Mouse (Mus musculus): ENCODE measurements at regions not wholly inside any gene's neighbourhood (a gene's known extent, or its start where the extent isn't known, plus 50 kb on each side); places are given as distances from the start of the nearest gene placed in this dataset.

DNA sequence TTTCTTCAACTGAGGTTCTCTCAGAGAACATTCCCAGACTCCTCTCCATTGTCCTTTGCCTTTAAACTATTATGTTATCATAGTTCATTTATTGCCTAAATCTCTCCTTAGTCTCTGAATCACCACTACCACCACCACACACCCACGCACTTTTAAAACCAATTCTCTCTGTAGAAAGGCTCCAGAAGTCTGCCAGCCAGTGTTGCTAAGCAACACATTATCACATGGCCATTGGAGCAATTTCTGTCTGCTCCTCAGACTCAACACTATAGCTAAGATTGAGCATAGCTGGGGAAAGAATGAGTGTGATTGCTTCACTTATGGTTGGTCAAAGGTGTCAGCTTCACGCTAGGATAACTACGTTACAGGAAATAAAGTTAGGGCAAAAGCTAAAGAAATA is 59.3 kb downstream of the Trap1a start:
- no peak for DNase-seq (ENCODE audit: low read depth, low spot score)

DNA sequence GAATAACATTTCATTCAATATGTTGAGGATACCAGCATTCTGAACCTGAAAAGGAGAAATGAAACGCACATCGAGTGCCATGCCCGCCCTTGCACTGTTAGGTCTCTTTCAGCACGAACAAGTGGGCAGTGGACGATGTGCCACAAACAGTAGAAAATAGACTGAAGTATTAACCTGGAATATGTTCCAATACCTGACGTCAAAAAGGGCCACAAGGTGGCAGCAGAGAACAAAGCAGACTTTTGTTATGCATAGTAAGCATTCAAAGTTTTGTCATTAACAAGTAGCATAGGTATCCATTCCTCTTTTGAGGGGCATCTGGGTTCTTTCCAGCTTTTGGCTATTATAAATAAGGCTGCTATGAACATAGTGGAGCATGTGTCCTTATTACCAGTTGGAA is 63.5 kb upstream of the D330045A20Rik start:
- peak; percentile 56 for DNase-seq (ENCODE audit: low read depth, low spot score)

DNA sequence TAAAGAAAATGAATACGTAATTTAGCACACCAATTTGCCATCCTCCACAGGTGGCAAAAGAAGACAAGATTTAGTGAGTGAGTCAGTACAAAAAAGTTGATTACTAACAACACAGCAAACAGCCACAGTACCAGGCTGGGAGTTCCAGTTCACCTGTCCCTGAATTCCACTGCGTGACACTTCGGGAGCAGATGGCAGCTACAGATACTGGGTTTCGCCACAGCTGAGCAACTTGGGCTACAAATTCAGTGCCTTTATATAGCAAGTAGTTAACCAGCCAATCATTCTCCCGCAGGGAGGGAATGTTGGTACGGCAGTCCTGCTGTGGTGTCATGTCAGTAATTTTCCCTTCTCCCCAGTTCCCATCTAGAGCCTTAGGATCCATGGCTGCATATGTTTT is 60.3 kb upstream of the D330045A20Rik start:
- DNase-seq (ENCODE audit: low read depth, low spot score): no peak

DNA sequence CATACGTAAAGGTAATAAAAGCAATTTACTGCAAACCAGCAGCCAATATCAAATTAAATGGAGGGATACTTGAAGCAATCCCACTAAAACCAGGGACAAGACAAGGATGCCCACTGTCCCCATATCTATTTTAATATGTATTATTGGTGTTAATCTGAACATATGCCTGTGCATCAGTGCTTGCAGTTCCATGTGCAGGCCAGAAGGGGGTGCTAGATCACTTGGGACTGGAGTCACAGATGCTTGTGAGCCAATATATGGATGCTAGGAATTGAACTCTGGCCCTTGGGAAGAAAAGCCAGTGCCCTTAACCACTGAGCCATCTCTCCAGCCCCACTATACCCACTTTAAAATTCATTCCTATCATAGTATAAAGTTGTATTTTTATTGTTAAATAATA is 55.9 kb upstream of the D330045A20Rik start:
- DNase-seq (ENCODE audit: low read depth, low spot score): no peak

Measured in forelimb bud, embryonic 11.5 days (tissue).